Mouse (Mus musculus): ENCODE measurements around the gene Cdc37l1.

The Cdc37l1 gene

DNA sequence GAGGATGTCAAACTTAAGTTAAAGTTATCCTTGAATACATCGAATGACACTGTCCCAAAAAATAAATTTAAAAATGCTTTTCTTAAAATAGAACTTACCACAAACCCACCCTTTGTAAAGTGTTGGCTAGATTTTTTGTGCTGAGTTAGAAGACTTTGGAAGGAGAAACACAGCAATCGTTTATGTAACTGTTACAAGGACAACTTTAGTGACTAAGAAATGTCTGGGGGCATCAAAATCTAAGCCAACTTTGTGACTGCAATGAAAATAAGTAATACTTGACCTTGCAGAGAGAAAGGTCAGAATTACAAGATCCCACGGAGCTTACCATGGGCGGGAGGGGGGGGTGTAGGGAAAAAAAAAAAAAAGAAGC is 56.8 kb downstream of the Cdc37l1 start:
- no peak for DNase-seq (ENCODE audit: low spot score)

GRCm38 (mm10) chr19:29047334-29048170 is 57.4 kb downstream of the Cdc37l1 start, which contains the start of gene Ak3:
Gene Ak3, minus strand, starts transcription at chr19:29047961.
- DNase-seq (ENCODE audit: low spot score) = peak; percentile 75

- no peak for DNase-seq (ENCODE audit: low spot score)
Observed at GRCm38 (mm10) chr19:29049401-29050075, 59.4 kb downstream of the Cdc37l1 start.

GRCm38 (mm10) chr19:29050186-29050980 is 60.2 kb downstream of the Cdc37l1 start:
- no peak for DNase-seq (ENCODE audit: low spot score)

- no peak for DNase-seq (ENCODE audit: low spot score)
Observed at GRCm38 (mm10) chr19:29052786-29053185, 62.6 kb downstream of the Cdc37l1 start.

DNA sequence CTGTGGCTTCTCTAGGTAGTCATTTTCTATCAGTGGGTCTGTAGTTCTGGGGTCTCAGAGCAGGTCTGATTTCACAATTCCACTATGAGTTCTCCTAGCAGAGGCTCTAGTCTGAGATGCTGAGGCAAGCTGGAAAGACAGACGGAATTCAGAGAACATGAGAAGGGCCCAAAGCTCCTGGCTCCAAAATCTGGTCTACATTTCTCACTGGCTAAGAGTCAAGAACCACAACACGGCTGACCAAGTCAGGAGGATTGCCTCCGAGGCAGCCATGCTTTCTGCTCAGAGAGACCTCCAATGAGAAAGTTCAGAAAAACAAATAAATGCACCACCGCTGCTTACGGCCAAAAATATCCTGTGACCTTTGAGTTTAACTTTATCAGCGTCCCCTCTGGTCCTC is 64.4 kb downstream of the Cdc37l1 start:
- no peak for DNase-seq (ENCODE audit: low spot score)

- no peak for DNase-seq (ENCODE audit: low spot score)
Observed at GRCm38 (mm10) chr19:29055469-29055868, 65.3 kb downstream of the Cdc37l1 start.

DNA sequence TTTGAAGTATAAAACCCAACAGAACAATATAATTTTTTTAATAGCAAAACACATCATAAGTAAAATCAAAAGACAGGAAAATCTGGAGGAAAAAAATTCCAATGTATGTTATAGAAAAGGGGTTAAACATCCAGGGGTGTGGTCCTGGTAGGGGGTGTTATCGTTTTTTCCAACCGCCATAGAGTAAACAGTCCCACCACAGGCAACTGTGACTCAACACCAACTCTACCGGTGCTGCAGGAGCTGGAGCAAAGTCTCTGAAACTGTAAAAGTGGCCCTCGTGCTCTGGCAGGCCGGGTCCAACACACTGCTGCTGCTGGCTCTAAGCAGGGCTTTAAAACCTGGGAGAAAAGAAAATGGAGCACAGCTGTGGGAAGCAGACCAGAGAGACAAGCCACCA is 68.6 kb downstream of the Cdc37l1 start:
- no peak for DNase-seq (ENCODE audit: low spot score)

DNA sequence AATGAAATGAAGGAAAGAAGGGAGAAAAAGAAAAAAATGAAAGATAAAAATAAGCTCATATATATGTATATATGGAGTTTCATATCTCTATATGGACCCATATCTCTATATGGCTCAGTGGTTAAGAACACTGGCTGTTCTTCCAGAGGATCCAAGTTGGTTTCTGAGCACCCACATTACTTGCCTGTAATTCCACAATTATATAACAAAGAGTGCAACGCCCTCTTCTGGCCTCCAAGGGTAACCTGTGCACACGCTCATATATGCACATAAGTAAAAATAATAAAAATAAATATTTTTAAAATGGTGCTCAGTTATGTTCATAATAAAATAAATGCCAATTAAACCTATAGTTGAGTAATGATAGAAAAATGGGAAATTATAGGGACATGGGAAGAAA is 69.5 kb downstream of the Cdc37l1 start:
- DNase-seq (ENCODE audit: low spot score) = no peak

GRCm38 (mm10) chr19:29060299-29060698 is 70.1 kb downstream of the Cdc37l1 start:
- no peak for DNase-seq (ENCODE audit: low spot score)

DNA sequence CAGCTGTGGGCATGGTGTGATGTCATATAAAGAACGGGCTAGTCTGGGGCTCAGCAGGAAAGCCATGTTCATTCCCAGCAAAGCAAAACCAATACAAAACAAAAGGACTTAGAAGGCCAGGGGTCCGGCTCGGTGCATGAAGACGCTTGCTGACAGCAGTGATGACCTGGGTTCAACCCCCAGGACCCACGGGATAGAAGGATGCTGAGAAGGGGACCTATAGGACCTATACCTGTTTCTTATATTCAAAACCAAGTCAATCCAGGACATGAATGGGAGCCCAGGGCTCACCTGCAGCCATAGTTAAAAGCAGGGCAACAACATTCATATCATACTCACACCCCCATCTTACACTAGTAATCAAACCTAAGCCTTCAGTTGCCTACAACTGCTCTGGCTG is 72.9 kb downstream of the Cdc37l1 start:
- no peak for DNase-seq (ENCODE audit: low spot score)

DNA sequence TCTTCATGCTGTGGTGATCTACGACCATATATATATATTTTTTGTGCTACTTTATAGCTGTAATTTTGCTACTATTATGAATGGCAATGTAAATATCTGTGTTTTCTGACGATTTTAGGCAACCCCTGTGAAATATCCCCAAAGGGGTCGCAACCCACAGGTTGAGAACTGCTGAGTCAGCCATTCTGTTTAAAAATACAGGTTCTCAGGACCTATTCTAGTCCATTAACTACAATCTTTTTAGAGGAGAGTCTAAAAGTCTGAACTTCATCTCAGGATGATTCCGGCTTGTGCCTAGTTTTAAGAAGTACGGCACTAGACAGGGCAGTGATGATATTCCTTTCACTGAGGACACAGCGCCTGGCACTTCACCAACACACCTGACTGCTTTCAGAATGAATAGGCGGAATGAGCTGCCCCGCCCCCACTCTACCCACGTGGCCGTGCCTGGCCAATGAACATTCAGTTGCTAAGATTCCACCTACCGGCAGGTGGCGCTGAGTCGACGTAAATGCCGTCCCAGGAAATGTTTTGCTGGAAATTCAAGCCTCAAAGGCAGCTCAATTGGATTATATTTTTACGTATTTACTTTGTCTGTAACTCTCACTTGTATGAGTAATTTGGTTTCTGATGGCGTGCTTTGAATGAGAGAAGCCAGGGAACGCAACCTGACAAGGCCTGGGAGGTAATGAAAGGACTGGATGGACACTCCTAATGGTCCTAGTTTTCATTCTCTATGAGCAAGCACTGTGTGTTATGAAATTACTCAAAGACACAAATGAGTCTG is 73.6 kb downstream of the Cdc37l1 start:
- DNase-seq (ENCODE audit: low spot score) = peak; percentile 92

DNA sequence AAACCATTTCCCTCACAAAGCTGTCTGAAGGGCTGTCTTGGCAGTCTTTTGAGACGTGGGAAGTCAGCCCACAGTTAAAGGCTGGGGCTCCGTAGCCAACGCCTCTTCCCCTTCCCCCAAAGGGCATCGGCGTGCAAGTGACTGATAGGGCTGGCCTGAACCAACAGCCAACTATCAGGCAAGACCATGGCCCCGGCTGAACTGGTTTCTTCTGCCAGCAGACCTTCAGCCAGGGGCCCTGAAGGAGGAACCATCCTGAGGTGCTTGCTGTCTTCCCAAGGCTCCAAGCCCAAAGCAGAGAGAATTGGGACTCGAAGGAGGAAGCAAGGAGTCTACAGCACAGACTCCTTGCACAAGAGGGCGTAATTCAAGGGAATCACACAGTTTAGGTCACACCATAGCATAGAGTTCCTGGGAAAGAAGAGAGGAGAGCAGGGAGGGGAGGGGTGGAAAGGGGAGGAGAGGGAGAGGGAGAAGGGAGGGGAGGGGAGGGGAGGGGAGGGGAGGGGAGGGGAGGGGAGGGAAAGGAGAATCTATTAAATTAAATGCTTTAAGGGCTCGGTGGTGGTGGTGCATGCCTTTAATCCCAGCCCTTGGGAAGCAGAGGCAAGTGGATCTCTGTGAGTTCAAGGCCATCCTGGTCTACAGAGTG is 74.4 kb downstream of the Cdc37l1 start:
- DNase-seq (ENCODE audit: low spot score) = no peak

DNA sequence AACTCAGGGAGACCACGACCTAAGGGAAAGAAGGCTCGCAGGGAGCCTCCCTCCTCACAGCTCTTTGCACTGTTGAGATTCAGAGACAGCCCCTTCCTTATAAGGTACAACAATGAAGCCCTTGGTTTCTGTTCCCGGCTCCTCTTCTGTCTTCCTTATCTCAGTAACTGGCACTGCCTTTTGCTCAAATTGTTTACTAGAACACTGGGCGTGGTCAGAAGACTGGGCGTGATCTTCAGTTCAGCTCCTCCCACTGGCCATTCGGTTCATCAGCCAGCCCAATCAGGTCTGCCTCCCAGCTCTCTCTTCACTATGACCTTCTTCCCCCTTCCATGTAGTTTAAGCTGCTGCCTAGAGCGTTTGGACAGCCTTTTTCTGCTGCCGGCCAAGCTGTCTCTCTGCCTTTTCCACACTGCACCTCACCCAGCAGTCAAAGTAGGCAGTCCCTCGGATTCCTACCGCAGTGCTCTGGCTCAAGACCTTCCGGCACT is 76.9 kb downstream of the Cdc37l1 start:
- DNase-seq (ENCODE audit: low spot score) = peak; percentile 85

DNA sequence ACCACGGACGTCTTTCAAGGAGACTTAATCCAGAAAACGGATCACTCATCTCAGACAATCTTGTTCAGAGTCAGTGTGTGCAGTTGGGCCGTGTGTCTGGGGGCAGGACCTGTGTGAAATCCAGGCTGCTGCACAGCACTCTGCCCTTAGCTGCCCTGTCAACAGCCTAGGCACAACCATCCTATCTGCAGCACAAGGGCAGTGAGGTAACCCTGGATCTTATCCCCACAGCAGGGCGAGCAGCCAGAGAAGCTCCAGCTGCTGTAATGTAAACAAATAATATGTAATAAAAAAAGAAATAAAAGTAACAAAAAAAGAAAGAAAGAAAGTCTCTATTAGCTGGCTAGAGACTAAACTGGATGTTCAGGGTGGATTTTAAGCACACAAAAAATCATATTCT is 79.0 kb downstream of the Cdc37l1 start:
- no peak for DNase-seq (ENCODE audit: low spot score)

DNA sequence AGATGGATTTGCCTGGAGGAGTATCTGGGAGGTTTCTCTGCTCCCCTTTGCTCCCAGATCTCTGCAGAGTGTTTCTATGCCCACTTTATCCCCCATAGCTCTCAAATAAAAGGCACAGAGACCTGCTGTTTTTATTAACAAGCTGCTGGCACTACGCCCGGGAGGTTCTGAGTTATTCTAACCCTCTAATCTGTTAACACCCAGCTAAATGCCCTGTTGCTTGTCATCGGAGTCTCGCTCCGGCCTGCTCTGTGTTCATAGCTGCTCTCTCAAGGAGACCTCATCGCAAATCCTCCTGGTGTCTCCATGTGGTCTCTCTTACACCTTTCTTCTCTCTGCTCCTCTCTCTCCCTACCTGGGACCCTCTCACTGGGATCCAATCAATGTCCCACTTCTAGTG is 84.7 kb downstream of the Cdc37l1 start:
- no peak for DNase-seq (ENCODE audit: low spot score)
